Mouse (Mus musculus) small intestine, adult 2 months (tissue): ENCODE measurements around the gene Sebox.

Experiments used
- CTCF ChIP-seq: fragments of 200-500 bp; IDR thresholded peaks from 2 replicates; pipeline ENCODE4 v1.5.1; 2012; ENCODE audit warnings: low read depth, mild to moderate bottlenecking, control low read depth, inconsistent platforms, low read length, moderate library complexity, mixed read lengths; ENCODE audit not compliant: insufficient replicate concordance, insufficient read length; ENCODE audit errors: extremely low read depth
- POLR2A ChIP-seq: fragments of 200-500 bp; IDR thresholded peaks from 2 replicates; pipeline ENCODE4 v1.6.1; 2012; ENCODE audit warnings: low read depth, mild to moderate bottlenecking, control low read depth, inconsistent platforms, low read length, moderate library complexity

DNA sequence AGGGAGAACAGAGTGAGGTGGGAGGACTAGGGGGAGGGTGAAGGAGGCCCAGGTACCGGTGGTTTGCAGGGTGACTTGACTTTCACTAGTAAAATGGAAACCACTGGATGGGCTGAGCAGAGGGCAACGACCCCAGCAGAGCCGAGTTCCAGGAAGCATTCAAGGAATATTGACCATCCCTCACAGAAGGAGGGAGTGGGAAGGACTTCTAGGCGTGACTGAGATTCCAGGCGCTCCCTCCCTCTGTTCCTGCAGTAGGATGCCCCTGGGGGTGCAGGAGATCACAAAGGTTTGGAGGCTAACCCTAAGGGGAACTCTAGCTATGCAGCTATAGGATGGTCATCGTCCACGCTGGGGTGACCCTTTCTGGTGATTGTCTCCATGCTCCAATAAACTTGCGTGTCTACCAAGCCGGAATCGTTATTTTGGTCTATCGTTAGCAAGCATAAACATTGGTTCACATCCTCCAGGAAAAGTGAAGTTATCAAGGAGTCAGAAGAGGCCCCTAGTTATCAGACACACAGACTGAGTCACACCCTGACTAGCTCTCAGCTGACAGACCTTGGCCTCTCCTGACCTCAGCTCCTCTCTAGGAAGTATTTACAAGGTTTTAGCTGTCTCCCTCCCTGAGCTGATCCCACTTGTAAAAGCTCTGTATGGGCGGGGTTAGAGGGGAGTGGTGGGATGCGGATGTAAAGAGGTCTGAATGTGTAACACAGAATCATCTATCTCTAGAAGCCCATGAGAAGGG, 39.8 kb upstream of the Sebox start:
- no peak for TF ChIP-seq CTCF
- TF ChIP-seq POLR2A, result no peak
